In genomic region chr3:88128056-88128455, GRCm38 (mm10) we compare ENCODE assay signal across 29 mouse cellular contexts. TPM values are rescaled to one million over a fixed set of nuclear protein-coding genes. Genes with fewer than 3 reads are reported as not detected.
A peak's percentile ranks its signal among the peaks of the same experiment; 100 is the strongest.
DNase-seq lines count a peak whose midpoint lies in the region; TF ChIP-seq lines count a peak whose summit lies in the region.
"Had no signal": no experiment of that assay in that cellular context is flagged by ENCODE, and none has a peak within 500 bp of the region (broad histone marks: within the 10 kb centered on the region; RNA-seq: fewer than 3 reads in every experiment).

No protein-coding gene starts in this region.

- H3K36me3 ChIP-seq in MEL (ENCODE audit: control insufficient read depth in 1 of 2, insufficient read depth in 2 of 2, low read length in 2 of 2), result peaks cover 0 to 11% of the 10 kb centered on the region in 2 experiments; a peak in 2 of 4 replicates
- H3K36me3 ChIP-seq: embryonic facial prominence, embryonic 12.5 days; embryonic facial prominence, embryonic 15.5 days; heart, embryonic 10.5 days; heart, embryonic 13.5 days had no signal

- no peaks in the 10 kb centered on the region; a peak in 1 of 4 replicates for H3K27me3 ChIP-seq in MEL (ENCODE audit: control insufficient read depth in 1 of 2, insufficient read depth in 2 of 2, low read length in 2 of 2)
- H3K27me3 ChIP-seq: embryonic facial prominence, embryonic 12.5 days; embryonic facial prominence, embryonic 15.5 days; heart, embryonic 13.5 days had no signal

- no peak overlapping the region; a peak in 1 of 4 replicates for H3K4me3 ChIP-seq in MEL (ENCODE audit: control insufficient read depth in 1 of 2, insufficient read depth in 1 of 2, low read depth in 2 of 2, low read length in 2 of 2)
- H3K4me3 ChIP-seq: embryonic facial prominence, embryonic 12.5 days; embryonic facial prominence, embryonic 15.5 days; heart, embryonic 10.5 days; heart, embryonic 13.5 days had no signal

- peaks cover 3 to 12% of the 10 kb centered on the region in 2 experiments for H3K4me1 ChIP-seq in MEL (ENCODE audit: control insufficient read depth in 1 of 2, insufficient read depth in 2 of 2, low read length in 2 of 2)
- H3K4me1 ChIP-seq: embryonic facial prominence, embryonic 12.5 days had no signal

- intact Hi-C loops in left cerebral cortex, postnatal 4 days (cut with DNase I), result no loop called here

- no peak for TF ChIP-seq EP300 in MEL (IDR thresholded peaks at IDR 0.05; ENCODE audit: low read depth in 1 of 2, low read length in 2 of 2)

- peak; percentile 35 for DNase-seq in lung, postnatal 36 days
- no peak for DNase-seq in lung, postnatal 4 days
- DNase-seq in MEL (ENCODE audit: low read depth, low spot score), result peak; percentile 54
- peak; percentile 33 for DNase-seq in brain, adult 2 months (ENCODE audit: low read depth, low spot score)
- DNase-seq in heart, adult 8-10 months (ENCODE audit: low spot score), result no peak
- no peak for DNase-seq in left cerebral cortex, postnatal 4 days
- DNase-seq: adrenal gland, adult 8-10 months; adrenal gland, postnatal 36 days; cerebellum, adult 11 months; cerebellum, adult 2 months; cerebellum, adult 9-11 months; cerebellum, postnatal 25 days; gastrocnemius, postnatal 25 days; heart, adult 18-20 months; heart, postnatal 14 days; heart, postnatal 4 days had no signal

- no peak for TF ChIP-seq CTCF in MEL (IDR thresholded peaks at IDR 0.05 in 2 of 3, conservative IDR thresholded peaks at IDR 0.05 in 1 of 3; ENCODE audit: control insufficient read depth in 1 of 3, insufficient read depth in 1 of 3, low read depth in 2 of 3, low read length in 3 of 3, poor library complexity in 1 of 3, severe bottlenecking in 1 of 3)

- no peaks in the 10 kb centered on the region for H3K79me2 ChIP-seq in MEL (ENCODE audit: control insufficient read depth, insufficient read depth, low read length, poor library complexity)

- H3K27ac ChIP-seq in MEL (ENCODE audit: control insufficient read depth, low read depth, low read length), result no peak overlapping the region; the same call in 1 of the 2 replicates
- H3K27ac ChIP-seq: embryonic facial prominence, embryonic 12.5 days; embryonic facial prominence, embryonic 15.5 days; heart, embryonic 13.5 days; hindbrain, embryonic 14.5 days; hindbrain, postnatal 0 days had no signal

- no peak for TF ChIP-seq RAD21 in MEL (IDR thresholded peaks at IDR 0.05; ENCODE audit: low read depth, low read length)

- H3K9ac ChIP-seq in MEL (ENCODE audit: control insufficient read depth, low read depth, low read length, poor library complexity, severe bottlenecking), result peak overlapping the region; percentile 29
- H3K9ac ChIP-seq: embryonic facial prominence, embryonic 12.5 days; embryonic facial prominence, embryonic 15.5 days; heart, embryonic 13.5 days; hindbrain, embryonic 14.5 days had no signal

- no peaks in the 10 kb centered on the region for H3K9me3 ChIP-seq in MEL (replicated peaks; ENCODE audit: insufficient read depth, low read length)
- H3K9me3 ChIP-seq: embryonic facial prominence, embryonic 12.5 days; embryonic facial prominence, embryonic 15.5 days; heart, embryonic 10.5 days; heart, embryonic 13.5 days had no signal

- no peak for TF ChIP-seq POLR2A in MEL (IDR thresholded peaks at IDR 0.05; ENCODE audit: control insufficient read depth in 1 of 2, insufficient read depth in 1 of 2, low read depth in 1 of 2, low read length in 2 of 2, poor library complexity in 1 of 2)

TF ChIP-seq in MEL, 35 proteins besides CTCF, POLR2A, EP300 and RAD21:
- TF ChIP-seq KAT2A (conservative IDR thresholded peaks at IDR 0.05; ENCODE audit: low read depth, low read length) (no peak), MYC (IDR thresholded peaks at IDR 0.05; ENCODE audit: low read depth, low read length) (no peak), POLR2AphosphoS5 (IDR thresholded peaks at IDR 0.05; ENCODE audit: borderline replicate concordance, low read depth, low read length) (no peak), TBP (IDR thresholded peaks at IDR 0.05; ENCODE audit: low read depth, low read length) (no peak), ETS1 (IDR thresholded peaks at IDR 0.05; ENCODE audit: low read depth, low read length) (no peak), MXI1 (IDR thresholded peaks at IDR 0.05; ENCODE audit: low read depth, low read length) (no peak), MEF2A (IDR thresholded peaks at IDR 0.05; ENCODE audit: extremely low read depth, insufficient replicate concordance, low read depth, low read length, poor library complexity, severe bottlenecking) (no peak), ZMIZ1 (IDR thresholded peaks at IDR 0.05; ENCODE audit: low read depth, low read length) (no peak), MAZ (IDR thresholded peaks at IDR 0.05; ENCODE audit: low read depth, low read length) (no peak), BHLHE40 (IDR thresholded peaks at IDR 0.05; ENCODE audit: borderline replicate concordance, low read depth, low read length) (no peak), E2F4 (IDR thresholded peaks at IDR 0.05; ENCODE audit: borderline replicate concordance, low read depth, low read length) (no peak)

RNA-seq across cellular contexts. Expression of gene Mef2d, which starts 14.1 kb away (rescaled TPM):
- 16.2 and 16.9 TPM in 2 replicates for total RNA-seq in MEL (2012; rRNA removed)
- polyA plus RNA-seq in MEL (2012; ENCODE audit: insufficient read depth in 1 of 2, insufficient read length in 2 of 2, low read depth in 1 of 2, low replicate concordance in 2 of 2, missing spikeins in 1 of 2), result 100 to 1,000 TPM in 1 of 2 experiments, 10 to 100 TPM in 1; 71.4 to 117 TPM
- total RNA-seq in heart, adult 8-10 months (2022), result 100 to 1,000 TPM; 125 to 139 (median 131) TPM
- total RNA-seq in left cerebral cortex, postnatal 4 days (2021), result 100 to 1,000 TPM; 113 to 121 TPM

RNA-seq across cellular contexts. Expression of gene Iqgap3, which starts 46.3 kb away (rescaled TPM):
- 19.2 and 21.1 TPM in 2 replicates for total RNA-seq in MEL (2012; rRNA removed)
- polyA plus RNA-seq in MEL (2012; ENCODE audit: insufficient read depth in 1 of 2, insufficient read length in 2 of 2, low read depth in 1 of 2, low replicate concordance in 2 of 2, missing spikeins in 1 of 2), result 10 to 100 TPM in 1 of 2 experiments, not detected in 1; 42.5 TPM
- total RNA-seq in heart, adult 8-10 months (2022), result under 1 TPM; 0.22 to 0.80 (median 0.45) TPM
- total RNA-seq in left cerebral cortex, postnatal 4 days (2021), result 1 to 10 TPM; 3.5 to 3.9 TPM

RNA-seq across cellular contexts. Expression of gene Ttc24, which starts 50.0 kb away (rescaled TPM):
- not detected in 2 replicates for total RNA-seq in MEL (2012; rRNA removed)
- not detected for polyA plus RNA-seq in MEL (2012; ENCODE audit: insufficient read depth in 1 of 2, insufficient read length in 2 of 2, low read depth in 1 of 2, low replicate concordance in 2 of 2, missing spikeins in 1 of 2)
- total RNA-seq in heart, adult 8-10 months (2022), result not detected
- total RNA-seq in left cerebral cortex, postnatal 4 days (2021), result not detected
- total RNA-seq: adrenal gland, adult 8-10 months; adrenal gland, postnatal 36 days; common myeloid progenitor, adult 5-6 weeks; ES-E14; gastrocnemius, adult 8-10 months; gastrocnemius, postnatal 25 days; heart, adult 18-20 months; heart, postnatal 14 days; heart, postnatal 4 days; hindbrain, postnatal 0 days had no signal
- polyA plus RNA-seq: cerebellum, adult 2 months; forebrain, embryonic 11.5 days; forebrain, embryonic 14.5 days; heart, embryonic 13.5 days; hindbrain, embryonic 11.5 days; hindbrain, embryonic 14.5 days; hindbrain, postnatal 0 days; inflammation-experienced regulatory T-cells, adult 6 months had no signal

Comparison
In these comparisons a context has a peak if more than half of its experiments do, and no peak if none do; other contexts are left out.
1. DNase-seq: peak in lung, postnatal 36 days (single experiment), MEL (single experiment) and brain, adult 2 months (single experiment); none in lung, postnatal 4 days (0 of 2), heart, adult 8-10 months (single experiment) and left cerebral cortex, postnatal 4 days (single experiment).